Mouse (Mus musculus) effector memory CD4-positive, alpha-beta T cell, adult 5 months (primary cell): Measurements from ENCODE around the gene Ppia. TPM values are rescaled to one million over a fixed set of nuclear protein-coding genes. Genes with fewer than 3 reads are reported as not detected.

Experiments
- polyA plus RNA-seq: library from polyadenylated mRNA; unstranded; fragments of 100-300 nt; shearing (Covaris generic); gene quantifications from one replicate; pipeline ENCODE4 v1.2.1, GENCODE M21; 2017

Gene Ppia
- 3,883 TPM for polyA plus RNA-seq

GRCm38 (mm10) chr11:6414751-6415550 is at the start of gene Ppia:
TSS of gene Ppia (plus strand) at chr11:6415443.

GRCm38 (mm10) chr11:6388726-6389413 is 26.4 kb upstream of the Ppia start, which contains the start of gene Zmiz2:
TSS of gene Zmiz2 (plus strand) at chr11:6389074.

GRCm38 (mm10) chr11:6444077-6444853 is 29.0 kb downstream of the Ppia start, which contains the start of gene H2afv:
TSS of gene H2afv (minus strand) at chr11:6444443.

Other genes starting within 250 kb of the Ppia start
- 0.35 TPM for gene A730071L15Rik, start 215.4 kb upstream of the Ppia start, polyA plus RNA-seq
- 46.3 TPM for gene Nudcd3, start 215.0 kb upstream of the Ppia start, polyA plus RNA-seq
- gene Npc1l1, start 185.3 kb upstream of the Ppia start, polyA plus RNA-seq: not detected
- 54.1 TPM for gene Ddx56, start 147.7 kb upstream of the Ppia start, polyA plus RNA-seq
- 46.1 TPM for gene Tmed4, start 140.6 kb upstream of the Ppia start, polyA plus RNA-seq
- 209 TPM for gene Ogdh, start 123.8 kb upstream of the Ppia start, polyA plus RNA-seq
- 68.9 TPM for gene Zmiz2, start 26.4 kb upstream of the Ppia start, polyA plus RNA-seq
- 146 TPM for gene H2afv, start 29.0 kb downstream of the Ppia start, polyA plus RNA-seq
- gene Purb, start 60.5 kb downstream of the Ppia start, polyA plus RNA-seq: 53.9 TPM
- 145 TPM for gene Myo1g, start 105.5 kb downstream of the Ppia start, polyA plus RNA-seq
- gene Ccm2, start 131.4 kb downstream of the Ppia start, polyA plus RNA-seq: 317 TPM
- gene Nacad, start 190.6 kb downstream of the Ppia start, polyA plus RNA-seq: 0.69 TPM
- gene Tbrg4, start 210.6 kb downstream of the Ppia start, polyA plus RNA-seq: 21.7 TPM
- not detected for gene Wap, start 223.2 kb downstream of the Ppia start, polyA plus RNA-seq
- gene Ramp3, start 243.1 kb downstream of the Ppia start, polyA plus RNA-seq: 1,109 TPM